Mouse (Mus musculus) MEL (cell line): ENCODE results near the gene Dhps. TPM values are rescaled to one million over a fixed set of nuclear protein-coding genes. Genes with fewer than 3 reads are reported as not detected.

Experiments
- DNase-seq: peaks from one replicate; pipeline ENCODE4 v3.0.0; 2011; ENCODE audit warnings: low read depth, low spot score
- H3K27ac ChIP-seq: 2 replicates; pipeline ENCODE4 v1.5.1; 2012; ENCODE audit warnings: low read depth, mild to moderate bottlenecking, control low read depth, low read length, moderate library complexity; ENCODE audit not compliant: control insufficient read depth
- H3K27me3 ChIP-seq, 2 experiments: fragments of 150-350 bp in 1 of 2; sonication (generic) in 1 of 2; 2 replicates each; pipeline ENCODE4 v1.6.1; 2012; ENCODE audit warnings: low read length in 2 of 2, mild to moderate bottlenecking in 2 of 2, improper control_type of control experiment in 1 of 2, moderate library complexity in 1 of 2; ENCODE audit not compliant: insufficient read depth in 2 of 2, control insufficient read depth in 1 of 2
- H3K36me3 ChIP-seq, 2 experiments: 2 replicates each; pipeline ENCODE4 v1.6.1; 2012 to 2014; ENCODE audit warnings: low read length in 2 of 2, improper control_type of control experiment in 1 of 2, inconsistent platforms in 1 of 2, mild to moderate bottlenecking in 1 of 2; ENCODE audit not compliant: insufficient read depth in 2 of 2, control insufficient read depth in 1 of 2
- H3K4me1 ChIP-seq, 2 experiments: fragments of 150-350 bp in 1 of 2; sonication (generic) in 1 of 2; 2 replicates each; pipeline ENCODE4 v1.6.1; 2012; ENCODE audit warnings: low read length in 2 of 2, improper control_type of control experiment in 1 of 2, mild to moderate bottlenecking in 1 of 2; ENCODE audit not compliant: insufficient read depth in 2 of 2, control insufficient read depth in 1 of 2
- H3K4me3 ChIP-seq, 2 experiments: fragments of 150-350 bp in 1 of 2; sonication (generic) in 1 of 2; 2 replicates each; pipeline ENCODE4 v1.5.1; 2012; ENCODE audit warnings: low read depth in 2 of 2, low read length in 2 of 2, mild to moderate bottlenecking in 2 of 2, moderate library complexity in 2 of 2, control low read depth in 1 of 2, improper control_type of control experiment in 1 of 2; ENCODE audit not compliant: control insufficient read depth in 1 of 2, insufficient read depth in 1 of 2
- H3K79me2 ChIP-seq: 2 replicates; pipeline ENCODE4 v1.6.1; 2012; ENCODE audit warnings: mild to moderate bottlenecking, low read length, moderate library complexity; ENCODE audit not compliant: control insufficient read depth, poor library complexity, insufficient read depth
- H3K9ac ChIP-seq: 2 replicates; pipeline ENCODE4 v1.6.1; 2012; ENCODE audit warnings: low read depth, mild to moderate bottlenecking, control low read depth, low read length, moderate library complexity; ENCODE audit not compliant: control insufficient read depth, poor library complexity, severe bottlenecking
- H3K9me3 ChIP-seq: fragments of 150-350 bp; sonication (generic); replicated peaks from 2 replicates; pipeline ENCODE4 v1.6.1; 2012; ENCODE audit warnings: mild to moderate bottlenecking, low read length, improper control_type of control experiment, moderate library complexity; ENCODE audit not compliant: insufficient read depth
- BHLHE40 ChIP-seq: IDR thresholded peaks from 2 replicates; pipeline ENCODE4 v1.6.1; 2012; ENCODE audit warnings: low read depth, mild to moderate bottlenecking, inconsistent platforms, low read length, improper control_type of control experiment, borderline replicate concordance
- CHD1 ChIP-seq: IDR thresholded peaks from 2 replicates; pipeline ENCODE4 v1.6.1; 2012; ENCODE audit warnings: low read depth, mild to moderate bottlenecking, inconsistent platforms, low read length, improper control_type of control experiment
- CTCF ChIP-seq, 3 experiments: IDR thresholded peaks in 2 of 3; conservative IDR thresholded peaks in 1 of 3; 2 replicates each; pipeline ENCODE4 v1.5.1; 2011 to 2012; ENCODE audit warnings: low read length in 3 of 3, low read depth in 2 of 3, mild to moderate bottlenecking in 2 of 3, improper control_type of control experiment in 1 of 3, inconsistent platforms in 1 of 3, mixed read lengths in 1 of 3, moderate library complexity in 1 of 3; ENCODE audit not compliant: control insufficient read depth in 1 of 3, insufficient read depth in 1 of 3, poor library complexity in 1 of 3, severe bottlenecking in 1 of 3
- EP300 ChIP-seq, 2 experiments: IDR thresholded peaks; 2 replicates each; pipeline ENCODE4 v1.6.1; 2011; ENCODE audit warnings: improper control_type of control experiment in 2 of 2, low read length in 2 of 2, low read depth in 1 of 2, mild to moderate bottlenecking in 1 of 2
- KAT2A ChIP-seq: conservative IDR thresholded peaks from 2 replicates; pipeline ENCODE4 v1.6.1; 2012; ENCODE audit warnings: low read depth, low read length, improper control_type of control experiment, inconsistent platforms
- MAFK ChIP-seq: IDR thresholded peaks from 2 replicates; pipeline ENCODE4 v1.6.1; 2011; ENCODE audit warnings: low read depth, mild to moderate bottlenecking, low read length, improper control_type of control experiment, borderline replicate concordance
- MXI1 ChIP-seq: IDR thresholded peaks from 2 replicates; pipeline ENCODE4 v1.6.1; 2011; ENCODE audit warnings: mild to moderate bottlenecking, low read depth, low read length, improper control_type of control experiment
- MYC ChIP-seq: IDR thresholded peaks from 2 replicates; pipeline ENCODE4 v1.6.1; 2011; ENCODE audit warnings: low read depth, mild to moderate bottlenecking, low read length, improper control_type of control experiment, moderate library complexity
- NELFE ChIP-seq: IDR thresholded peaks from 2 replicates; pipeline ENCODE4 v1.6.1; 2011; ENCODE audit warnings: low read depth, low read length, improper control_type of control experiment
- POLR2A ChIP-seq, 2 experiments: IDR thresholded peaks; 2 replicates each; pipeline ENCODE4 v1.6.1; 2011 to 2012; ENCODE audit warnings: low read length in 2 of 2, mild to moderate bottlenecking in 2 of 2, control low read depth in 1 of 2, improper control_type of control experiment in 1 of 2, low read depth in 1 of 2, moderate library complexity in 1 of 2; ENCODE audit not compliant: control insufficient read depth in 1 of 2, insufficient read depth in 1 of 2, poor library complexity in 1 of 2
- POLR2AphosphoS2 ChIP-seq: IDR thresholded peaks from 2 replicates; pipeline ENCODE4 v1.6.1; 2011; ENCODE audit warnings: low read length, improper control_type of control experiment
- RAD21 ChIP-seq: IDR thresholded peaks from 2 replicates; pipeline ENCODE4 v1.6.1; 2011; ENCODE audit warnings: mild to moderate bottlenecking, low read depth, low read length, improper control_type of control experiment
- RCOR1 ChIP-seq: IDR thresholded peaks from 2 replicates; pipeline ENCODE4 v1.6.1; 2012; ENCODE audit warnings: low read depth, mild to moderate bottlenecking, inconsistent platforms, low read length, improper control_type of control experiment
- SMC3 ChIP-seq: IDR thresholded peaks from 2 replicates; pipeline ENCODE4 v1.6.1; 2011; ENCODE audit warnings: low read depth, low read length, improper control_type of control experiment
- TCF12 ChIP-seq: IDR thresholded peaks from 2 replicates; pipeline ENCODE4 v1.6.1; 2014; ENCODE audit warnings: low read depth, mild to moderate bottlenecking, inconsistent platforms, low read length, improper control_type of control experiment, moderate library complexity
- USF1 ChIP-seq: IDR thresholded peaks from 2 replicates; pipeline ENCODE4 v1.6.1; 2014; ENCODE audit warnings: low read depth, mild to moderate bottlenecking, inconsistent platforms, low read length, improper control_type of control experiment, moderate library complexity
- ZC3H11A ChIP-seq: IDR thresholded peaks from 2 replicates; pipeline ENCODE4 v1.6.1; 2012; ENCODE audit warnings: low read depth, mild to moderate bottlenecking, inconsistent platforms, low read length, improper control_type of control experiment
- ZKSCAN1 ChIP-seq: IDR thresholded peaks from 2 replicates; pipeline ENCODE4 v1.6.1; 2012; ENCODE audit warnings: low read depth, mild to moderate bottlenecking, inconsistent platforms, low read length, improper control_type of control experiment, moderate library complexity
- polyA plus RNA-seq, 2 experiments: library from polyadenylated mRNA; stranded (reverse) in 1 of 2; unstranded in 1 of 2; fragments of >175 nt in 1 of 2; fragments of >200 nt in 1 of 2; gene quantifications; 2 replicates each; pipeline versions ENCODE4 v1.2.1 to v1.2.4; 2012; ENCODE audit warnings: low replicate concordance in 2 of 2, low read depth in 1 of 2; ENCODE audit not compliant: insufficient read length in 2 of 2, insufficient read depth in 1 of 2, missing spikeins in 1 of 2
- total RNA-seq: library from RNA; depleted of rRNA; stranded (reverse); fragments of 300-350 nt; gene quantifications from 2 replicates; pipeline ENCODE4 v1.2.3, GENCODE M21; 2012

Gene Dhps
- total and polyA plus RNA-seq, 3 experiments = 44.6 to 68.3 TPM; not detected in 1

- no peak for TF ChIP-seq RAD21
- no peak for TF ChIP-seq NELFE
- no peak for TF ChIP-seq KAT2A
- TF ChIP-seq CTCF (IDR thresholded peaks at IDR 0.05 in 2 of 3, conservative IDR thresholded peaks at IDR 0.05 in 1 of 3; ENCODE audit: control insufficient read depth in 1 of 3, insufficient read depth in 1 of 3, low read depth in 2 of 3, low read length in 3 of 3, poor library complexity in 1 of 3, severe bottlenecking in 1 of 3) = no peak
- TF ChIP-seq CHD1 = no peak
- no peak for TF ChIP-seq BHLHE40
- no peak for TF ChIP-seq ZKSCAN1
- no peak for TF ChIP-seq USF1
- TF ChIP-seq MAFK = no peak
- TF ChIP-seq TCF12 = no peak
- no peak for TF ChIP-seq POLR2AphosphoS2
- TF ChIP-seq ZC3H11A = no peak
- no peak for TF ChIP-seq MYC
- no peak for TF ChIP-seq POLR2A (IDR thresholded peaks at IDR 0.05; ENCODE audit: control insufficient read depth in 1 of 2, insufficient read depth in 1 of 2, low read depth in 1 of 2, low read length in 2 of 2, poor library complexity in 1 of 2)
- TF ChIP-seq EP300 (IDR thresholded peaks at IDR 0.05; ENCODE audit: low read depth in 1 of 2, low read length in 2 of 2) = no peak
- no peak for TF ChIP-seq RCOR1
- TF ChIP-seq, all 39 proteins: peak for 0
- no peaks in the 10 kb centered on the region for H3K27me3 ChIP-seq
- DNase-seq = no peak
- H3K9me3 ChIP-seq = no peaks in the 10 kb centered on the region
- H3K79me2 ChIP-seq = 0 out of 2 replicates have a peak, but pooled peaks cover 2% of the 10 kb centered on the region
- 0 out of 4 replicates have a peak, but pooled peaks cover 0 to 3% of the 10 kb centered on the region in 2 experiments for H3K4me1 ChIP-seq
- H3K27ac ChIP-seq = no peak overlapping the region
- H3K36me3 ChIP-seq = no peaks in the 10 kb centered on the region
- no peak overlapping the region for H3K9ac ChIP-seq
- no peak overlapping the region for H3K4me3 ChIP-seq
These were observed 9.0 kb upstream of the Dhps start for GRCm38 (mm10) chr8:85062603-85063002.

DNA sequence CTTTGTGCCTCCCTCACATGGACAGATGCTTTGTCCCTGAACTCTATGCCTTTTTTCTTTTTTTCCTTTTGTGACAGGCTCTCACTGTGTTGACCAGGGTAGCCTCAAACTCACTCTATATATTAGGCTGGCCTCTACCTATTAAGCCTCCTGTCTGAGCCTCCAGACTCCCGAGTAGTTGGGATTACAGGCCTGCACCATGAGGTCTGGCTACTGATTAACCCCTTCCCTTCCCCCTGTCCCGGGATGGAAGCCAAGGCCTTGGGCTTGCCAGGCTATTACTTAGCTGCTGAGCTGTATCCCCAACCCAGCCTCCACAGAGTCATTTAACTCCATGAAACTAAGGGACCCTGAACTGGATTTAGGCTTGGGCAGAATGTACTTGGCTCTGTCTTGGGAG is 6.3 kb upstream of the Dhps start:
- H3K4me3 ChIP-seq = no peak overlapping the region
- no peaks in the 10 kb centered on the region for H3K4me1 ChIP-seq
- TF ChIP-seq MXI1 (no peak), SMC3 (no peak)
- TF ChIP-seq, all 39 proteins: peak for 0
- no peaks in the 10 kb centered on the region; a peak in 1 of 4 replicates for H3K36me3 ChIP-seq
- H3K27ac ChIP-seq = no peak overlapping the region
- no peaks in the 10 kb centered on the region for H3K9me3 ChIP-seq
- H3K9ac ChIP-seq = no peak overlapping the region
- no peak for DNase-seq
- no peaks in the 10 kb centered on the region for H3K27me3 ChIP-seq
- H3K79me2 ChIP-seq = 0 out of 2 replicates have a peak, but pooled peaks cover under 1% of the 10 kb centered on the region
